Mouse (Mus musculus) mesoderm, embryonic 11.5 days (tissue): ENCODE results near the gene Lrfn3.

Experiments used
- DNase-seq: peaks from one replicate; pipeline ENCODE4 v3.0.0-alpha.2; 2012; ENCODE audit warnings: low read depth, low spot score

Lrfn3 gene

GRCm38 (mm10) chr7:30346635-30347379 lies 15.8 kb downstream of the Lrfn3 start:
- DNase-seq, result peak; percentile 82

- no peak for DNase-seq
These were observed 23.0 kb downstream of the Lrfn3 start for GRCm38 (mm10) chr7:30339432-30340109.

- DNase-seq, result peak; percentile 92
These were observed 26.2 kb downstream of the Lrfn3 start for GRCm38 (mm10) chr7:30336384-30336783.

GRCm38 (mm10) chr7:30335688-30336087 lies 26.9 kb downstream of the Lrfn3 start:
- DNase-seq, result no peak

- DNase-seq, result no peak
These were observed 28.0 kb downstream of the Lrfn3 start for GRCm38 (mm10) chr7:30334563-30334962.

GRCm38 (mm10) chr7:30333436-30333835 lies 29.1 kb downstream of the Lrfn3 start:
- DNase-seq, result no peak

- DNase-seq, result no peak
These were observed 29.8 kb downstream of the Lrfn3 start for GRCm38 (mm10) chr7:30332622-30333259.

GRCm38 (mm10) chr7:30331887-30332286 lies 30.7 kb downstream of the Lrfn3 start:
- peak; percentile 95 for DNase-seq

- DNase-seq, result no peak
These were observed 34.2 kb downstream of the Lrfn3 start for GRCm38 (mm10) chr7:30328379-30328778.

- no peak for DNase-seq
These were observed 35.4 kb downstream of the Lrfn3 start for GRCm38 (mm10) chr7:30327140-30327539.

- DNase-seq, result no peak
These were observed 36.1 kb downstream of the Lrfn3 start for GRCm38 (mm10) chr7:30326427-30326826.

GRCm38 (mm10) chr7:30325364-30325763 lies 37.2 kb downstream of the Lrfn3 start:
- peak; percentile 69 for DNase-seq

GRCm38 (mm10) chr7:30324300-30324944 lies 38.1 kb downstream of the Lrfn3 start:
- no peak for DNase-seq

- no peak for DNase-seq
These were observed 38.8 kb downstream of the Lrfn3 start, which contains the start of gene Sdhaf1 for GRCm38 (mm10) chr7:30323795-30324194. Sdhaf1 (minus strand) TSS chr7:30323895.

GRCm38 (mm10) chr7:30322865-30323264 lies 39.7 kb downstream of the Lrfn3 start:
- no peak for DNase-seq

GRCm38 (mm10) chr7:30322285-30322667 lies 40.3 kb downstream of the Lrfn3 start:
- DNase-seq, result peak; percentile 97

GRCm38 (mm10) chr7:30321539-30322284 lies 40.9 kb downstream of the Lrfn3 start, which contains the start of gene E130208F15Rik:
E130208F15Rik (plus strand) TSS chr7:30321740.
- peak; percentile 41 for DNase-seq

- DNase-seq, result no peak
These were observed 41.6 kb downstream of the Lrfn3 start for GRCm38 (mm10) chr7:30320946-30321345.

GRCm38 (mm10) chr7:30318142-30318541 lies 44.4 kb downstream of the Lrfn3 start:
- no peak for DNase-seq

- DNase-seq, result no peak
These were observed 46.7 kb downstream of the Lrfn3 start for GRCm38 (mm10) chr7:30315559-30316529.
